Mouse (Mus musculus) urinary bladder, adult 18-20 months (tissue): ENCODE measurements around the gene Olfr600.
"Not testable (repeated sequence)": the region's sequence is repeated elsewhere in the genome, so short reads cannot be mapped to it uniquely, and the experiment has no call there.

Experiments used
- DNase-seq, 2 experiments: peaks; one replicate each; pipeline ENCODE4 v3.0.0; 2022; ENCODE audit warnings: low spot score in 2 of 2, mixed read lengths in 2 of 2

Gene Olfr600

GRCm38 (mm10) chr7:103349569-103349968 lies at the start of gene Olfr600:
Gene Olfr600, minus strand, starts transcription at chr7:103349669.
- no peak for DNase-seq

- DNase-seq = no peak
Observed at GRCm38 (mm10) chr7:103398981-103399380, 49.5 kb upstream of the Olfr600 start.

- no peak for DNase-seq
Observed at GRCm38 (mm10) chr7:103397758-103398157, 48.3 kb upstream of the Olfr600 start.

- DNase-seq = no peak
Observed at GRCm38 (mm10) chr7:103386077-103386476, 36.6 kb upstream of the Olfr600 start, which contains the start of gene Olfr603. Gene Olfr603, minus strand, starts transcription at chr7:103386177.

DNA sequence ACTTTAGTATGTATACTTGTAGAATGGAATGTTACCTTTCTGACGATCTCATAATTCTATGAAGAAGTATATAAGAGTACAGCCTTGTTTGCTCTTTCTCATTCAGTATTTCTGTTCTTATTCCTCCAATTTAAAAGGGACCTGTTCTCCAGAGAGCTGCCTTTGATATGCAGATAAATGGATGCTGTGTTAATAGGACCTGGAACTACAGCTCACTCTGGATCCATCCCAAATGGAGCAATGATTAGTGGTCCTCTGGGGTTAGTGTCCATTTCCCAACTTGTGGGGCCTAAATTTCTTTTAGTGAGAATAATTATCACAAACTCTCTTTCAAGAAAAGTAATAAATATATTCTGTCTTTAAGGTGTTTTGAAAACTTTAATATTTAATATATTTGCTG lies 13.1 kb upstream of the Olfr600 start, which contains the start of gene Olfr601:
TSS of gene Olfr601 (minus strand) at position 101 of the 400 bp plus-strand sequence.
- DNase-seq = no peak

- no peak for DNase-seq
Observed at GRCm38 (mm10) chr7:103335617-103336016, 13.9 kb downstream of the Olfr600 start, which contains the start of gene Olfr599. Gene Olfr599, plus strand, starts transcription at chr7:103335917.

DNA sequence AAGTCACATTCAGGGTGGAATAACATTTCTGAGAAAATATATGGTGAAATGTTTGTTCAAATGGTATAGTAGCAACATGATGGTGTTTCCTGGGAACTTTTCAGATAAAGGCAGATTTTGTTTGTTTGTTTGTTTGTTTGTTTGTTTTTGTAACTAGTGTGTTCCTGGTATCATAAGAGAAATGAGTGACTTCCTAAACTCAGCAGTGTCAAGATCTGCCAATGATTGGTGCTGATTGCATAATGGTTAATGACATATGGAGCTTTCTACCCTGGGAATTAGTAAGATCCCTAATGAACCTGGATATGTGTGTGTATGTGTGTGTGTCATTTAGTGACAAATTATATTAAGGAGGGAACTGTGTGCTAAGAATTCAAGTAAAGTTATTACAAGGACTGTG lies 26.2 kb downstream of the Olfr600 start, which contains the start of gene Olfr598:
TSS of gene Olfr598 (plus strand) at position 301 of the 400 bp plus-strand sequence.
- DNase-seq = no peak

- DNase-seq = not testable (repeated sequence)
Observed at GRCm38 (mm10) chr7:103316015-103316414, 33.5 kb downstream of the Olfr600 start, which contains the start of gene Olfr597. Gene Olfr597, plus strand, starts transcription at chr7:103316315.

GRCm38 (mm10) chr7:103305348-103305747 lies 44.1 kb downstream of the Olfr600 start, which contains the start of gene Olfr596:
Gene Olfr596, plus strand, starts transcription at chr7:103305648.
- not testable (repeated sequence) for DNase-seq
